Mouse (Mus musculus): ENCODE data around the gene Sprr2f. TPM values are rescaled to one million over a fixed set of nuclear protein-coding genes. Genes with fewer than 3 reads are reported as not detected.

Gene Sprr2f
- polyA plus RNA-seq (2015; fragmentation: Nextera tagmentation; extraction: Ambion mirVana), result not detected in 2 replicates

DNA sequence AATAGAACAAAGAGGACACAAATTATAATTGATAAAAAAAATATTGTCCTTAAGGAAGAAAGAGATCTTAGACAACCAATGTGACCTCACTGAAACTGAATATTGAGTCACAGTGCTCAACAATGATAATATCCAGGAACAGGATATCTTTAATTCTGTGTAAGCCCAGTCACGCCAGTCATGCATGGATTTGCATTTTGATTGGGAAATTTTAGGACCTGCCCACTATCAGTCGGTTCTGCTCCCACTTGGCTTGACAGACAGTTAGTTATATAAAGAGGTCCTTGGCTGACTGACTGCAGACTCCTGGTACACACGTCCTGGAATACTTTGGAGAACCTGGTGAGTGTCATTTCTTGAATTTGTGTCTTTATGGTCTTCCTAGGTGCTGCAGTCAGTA, at the start of gene Sprr2f:
TSS of gene Sprr2f (plus strand) at position 301 of the 400 bp plus-strand sequence.
- no peaks in the 10 kb centered on the region for H3K9me3 ChIP-seq (replicated peaks; ENCODE audit: control insufficient read depth, low read length)
- no peak within 1 kb of the TSS for H3K27ac ChIP-seq (ENCODE audit: low read length)
- H3K27me3 ChIP-seq (ENCODE audit: control insufficient read depth, insufficient read depth, low read length), result no peaks in the 10 kb centered on the region
- no peak within 1 kb of the TSS for H3K9ac ChIP-seq (ENCODE audit: low read length)
- no peak within 1 kb of the TSS for H3K4me2 ChIP-seq (ENCODE audit: low read depth, low read length)
- H3K4me1 ChIP-seq (ENCODE audit: control insufficient read depth, insufficient read depth, low read length), result no peaks in the 10 kb centered on the region
- H3K4me3 ChIP-seq (replicated peaks; ENCODE audit: low read length), result no peak within 1 kb of the TSS
- no peaks in the 10 kb centered on the region for H3K36me3 ChIP-seq (ENCODE audit: control insufficient read depth, insufficient read depth, low read length)
- WGBS, result 60% methylated on average over 3 of the region's 3 CpGs
- ATAC-seq (ENCODE audit: insufficient read depth, low FRiP score), result no peak

DNA sequence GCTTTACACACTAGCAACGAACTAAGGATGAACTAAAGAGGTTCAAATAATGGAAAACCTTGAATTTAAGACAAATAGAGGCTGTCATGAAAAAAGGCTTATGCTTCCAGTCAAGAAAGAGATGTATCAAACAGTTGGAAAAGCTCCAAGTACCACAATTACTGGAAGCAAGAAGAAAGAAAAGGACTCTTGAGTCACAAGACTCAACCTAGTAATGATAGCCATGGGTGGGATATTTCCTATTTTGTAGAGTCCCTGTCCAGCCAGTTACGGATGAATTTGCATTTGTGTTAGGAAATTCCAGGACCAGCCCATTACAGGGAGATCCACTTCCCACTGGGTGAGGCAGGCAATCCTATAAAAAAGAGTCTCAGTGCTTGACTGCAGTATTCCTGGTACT, 48.7 kb upstream of the Sprr2f start, which contains the start of gene Sprr2b:
TSS of gene Sprr2b (plus strand) at position 301 of the 400 bp plus-strand sequence.
- no peak within 1 kb of the TSS for H3K9ac ChIP-seq (ENCODE audit: low read length)
- no peaks in the 10 kb centered on the region for H3K27me3 ChIP-seq (ENCODE audit: control insufficient read depth, insufficient read depth, low read length)
- no peaks in the 10 kb centered on the region for H3K9me3 ChIP-seq (replicated peaks; ENCODE audit: control insufficient read depth, low read length)
- H3K4me1 ChIP-seq (ENCODE audit: control insufficient read depth, insufficient read depth, low read length), result no peaks in the 10 kb centered on the region
- ATAC-seq (ENCODE audit: insufficient read depth, low FRiP score), result no peak
- 79% methylated on average over 2 of the region's 2 CpGs for WGBS
- H3K4me2 ChIP-seq (ENCODE audit: low read depth, low read length), result no peak within 1 kb of the TSS
- H3K27ac ChIP-seq (ENCODE audit: low read length), result no peak within 1 kb of the TSS
- no peaks in the 10 kb centered on the region for H3K36me3 ChIP-seq (ENCODE audit: control insufficient read depth, insufficient read depth, low read length)
- H3K4me3 ChIP-seq (replicated peaks; ENCODE audit: low read length), result no peak within 1 kb of the TSS

DNA sequence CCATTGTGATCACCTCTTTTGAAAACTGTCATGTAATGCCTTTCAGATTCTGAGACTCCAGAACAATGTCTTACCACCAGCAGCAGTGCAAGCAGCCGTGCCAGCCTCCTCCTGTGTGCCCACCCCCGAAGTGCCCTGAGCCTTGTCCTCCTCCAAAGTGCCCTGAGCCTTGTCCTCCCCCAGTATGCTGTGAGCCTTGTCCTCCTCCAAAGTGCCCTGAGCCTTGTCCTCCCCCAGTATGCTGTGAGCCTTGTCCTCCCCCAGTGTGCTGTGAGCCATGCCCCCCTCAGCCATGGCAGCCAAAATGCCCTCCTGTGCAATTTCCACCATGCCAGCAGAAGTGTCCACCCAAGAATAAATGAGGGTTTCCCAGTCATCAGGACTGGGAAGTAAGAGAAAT, 47.6 kb upstream of the Sprr2f start:
- Histone ChIP-seq H3K4me2 (ENCODE audit: low read depth, low read length) (no peak overlapping the region), H3K4me1 (ENCODE audit: control insufficient read depth, insufficient read depth, low read length) (no peaks in the 10 kb centered on the region), H3K4me3 (replicated peaks; ENCODE audit: low read length) (no peak overlapping the region), H3K9ac (ENCODE audit: low read length) (no peak overlapping the region), H3K36me3 (ENCODE audit: control insufficient read depth, insufficient read depth, low read length) (no peaks in the 10 kb centered on the region), H3K27ac (ENCODE audit: low read length) (no peak overlapping the region), H3K9me3 (replicated peaks; ENCODE audit: control insufficient read depth, low read length) (no peaks in the 10 kb centered on the region), H3K27me3 (ENCODE audit: control insufficient read depth, insufficient read depth, low read length) (no peaks in the 10 kb centered on the region)
- no peak for ATAC-seq (ENCODE audit: insufficient read depth, low FRiP score)
- WGBS, result 76% methylated on average over 2 of the region's 2 CpGs

DNA sequence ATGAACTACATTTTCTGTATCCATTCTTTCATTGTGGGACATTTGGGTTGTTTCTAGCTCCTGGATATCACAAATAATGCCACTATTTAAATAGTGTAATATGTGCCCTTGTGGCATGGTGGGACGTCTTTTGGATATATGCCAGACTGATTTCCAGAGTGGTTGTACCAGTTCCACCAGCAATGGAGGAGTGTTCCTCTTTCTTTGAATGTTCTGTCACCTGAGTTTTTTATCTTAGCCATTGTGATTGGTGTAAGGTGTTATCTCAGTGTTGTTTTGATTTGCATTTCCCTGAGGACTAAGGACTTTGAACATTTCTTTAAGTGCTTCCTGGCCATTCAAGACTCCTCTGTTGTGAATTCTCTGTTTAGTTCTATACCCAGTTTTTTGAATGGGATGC, 28.7 kb upstream of the Sprr2f start:
- H3K9ac ChIP-seq (ENCODE audit: low read length), result no peak overlapping the region
- H3K4me2 ChIP-seq (ENCODE audit: low read depth, low read length), result no peak overlapping the region
- H3K9me3 ChIP-seq (replicated peaks; ENCODE audit: control insufficient read depth, low read length), result no peaks in the 10 kb centered on the region
- WGBS, result 50% methylated on average over 1 of the region's 1 CpGs
- H3K4me3 ChIP-seq (replicated peaks; ENCODE audit: low read length), result no peak overlapping the region
- no peak overlapping the region for H3K27ac ChIP-seq (ENCODE audit: low read length)
- no peak for ATAC-seq (ENCODE audit: insufficient read depth, low FRiP score)
- no peaks in the 10 kb centered on the region for H3K27me3 ChIP-seq (ENCODE audit: control insufficient read depth, insufficient read depth, low read length)
- H3K4me1 ChIP-seq (ENCODE audit: control insufficient read depth, insufficient read depth, low read length), result no peaks in the 10 kb centered on the region
- no peaks in the 10 kb centered on the region for H3K36me3 ChIP-seq (ENCODE audit: control insufficient read depth, insufficient read depth, low read length)

DNA sequence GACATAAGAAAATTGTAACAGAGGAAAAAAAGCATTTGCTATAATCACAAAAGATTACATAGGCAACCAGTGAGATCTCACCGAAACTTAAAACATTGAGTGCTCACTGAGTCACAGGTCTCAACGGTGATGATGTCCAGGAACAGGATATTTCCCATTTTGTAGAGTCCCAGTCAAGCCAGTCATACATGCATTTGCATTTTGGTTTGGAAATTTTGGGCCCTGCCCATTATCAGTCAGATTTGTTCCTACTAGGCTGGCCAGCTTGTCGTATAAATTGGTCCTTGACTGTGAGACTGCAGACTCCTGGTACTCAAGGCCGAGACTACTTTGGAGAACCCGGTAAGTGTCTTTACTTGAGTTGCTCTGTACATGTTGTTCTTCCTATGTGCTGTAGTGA, 26.1 kb upstream of the Sprr2f start, which contains the start of gene Sprr2d:
TSS of gene Sprr2d (plus strand) at position 301 of the 400 bp plus-strand sequence.
- no peak for ATAC-seq (ENCODE audit: insufficient read depth, low FRiP score)
- Histone ChIP-seq H3K36me3 (ENCODE audit: control insufficient read depth, insufficient read depth, low read length) (no peaks in the 10 kb centered on the region), H3K4me1 (ENCODE audit: control insufficient read depth, insufficient read depth, low read length) (no peaks in the 10 kb centered on the region), H3K27ac (ENCODE audit: low read length) (no peak within 1 kb of the TSS), H3K9ac (ENCODE audit: low read length) (no peak within 1 kb of the TSS), H3K9me3 (replicated peaks; ENCODE audit: control insufficient read depth, low read length) (no peaks in the 10 kb centered on the region), H3K4me2 (ENCODE audit: low read depth, low read length) (no peak within 1 kb of the TSS), H3K4me3 (replicated peaks; ENCODE audit: low read length) (no peak within 1 kb of the TSS), H3K27me3 (ENCODE audit: control insufficient read depth, insufficient read depth, low read length) (no peaks in the 10 kb centered on the region)
- 89% methylated on average over 5 of the region's 5 CpGs for WGBS

DNA sequence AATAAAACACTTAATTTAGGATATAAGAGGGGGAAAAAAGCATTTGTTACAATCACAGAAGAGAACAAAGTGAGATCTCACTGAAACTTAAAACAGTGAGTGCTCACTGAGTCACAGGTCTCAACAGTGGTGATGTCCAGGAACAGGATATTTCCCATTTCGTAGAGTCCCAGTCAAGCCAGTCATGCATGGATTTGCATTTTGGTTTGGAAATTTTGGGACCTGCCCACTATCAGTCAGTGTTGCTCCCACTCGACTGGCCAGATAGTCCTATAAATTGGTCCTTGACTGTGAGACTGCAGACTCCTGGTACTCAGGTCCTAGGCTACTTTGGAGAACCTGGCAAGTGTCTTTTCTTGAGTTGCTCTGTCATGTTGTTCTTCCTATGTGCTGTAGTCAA, 13.1 kb upstream of the Sprr2f start, which contains the start of gene Sprr2e:
TSS of gene Sprr2e (plus strand) at position 301 of the 400 bp plus-strand sequence.
- Histone ChIP-seq H3K4me1 (ENCODE audit: control insufficient read depth, insufficient read depth, low read length) (no peaks in the 10 kb centered on the region), H3K27me3 (ENCODE audit: control insufficient read depth, insufficient read depth, low read length) (no peaks in the 10 kb centered on the region), H3K4me2 (ENCODE audit: low read depth, low read length) (no peak within 1 kb of the TSS), H3K27ac (ENCODE audit: low read length) (no peak within 1 kb of the TSS), H3K9me3 (replicated peaks; ENCODE audit: control insufficient read depth, low read length) (no peaks in the 10 kb centered on the region), H3K4me3 (replicated peaks; ENCODE audit: low read length) (no peak within 1 kb of the TSS), H3K9ac (ENCODE audit: low read length) (no peak within 1 kb of the TSS), H3K36me3 (ENCODE audit: control insufficient read depth, insufficient read depth, low read length) (no peaks in the 10 kb centered on the region)
- ATAC-seq (ENCODE audit: insufficient read depth, low FRiP score), result no peak
- WGBS, result 87% methylated on average over 2 of the region's 2 CpGs

DNA sequence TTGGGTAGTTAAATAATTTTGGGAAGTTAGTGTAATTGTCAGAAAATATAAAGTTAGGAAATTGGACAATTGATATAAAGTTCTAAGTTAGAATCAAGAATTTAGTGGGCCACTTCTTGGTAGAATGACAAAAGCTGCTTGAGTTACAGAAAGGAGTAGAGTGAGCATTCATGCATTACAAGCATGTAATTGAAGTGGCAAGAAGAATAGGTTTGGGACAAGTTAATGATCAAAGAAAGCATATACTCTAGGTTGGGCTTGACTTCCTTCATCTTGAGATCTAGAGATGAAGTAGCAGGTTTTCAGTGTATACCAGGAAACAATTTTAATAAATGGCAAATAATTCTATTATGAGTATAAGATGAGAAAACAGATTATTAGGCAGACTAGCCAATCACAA, 3.4 kb upstream of the Sprr2f start:
- no peaks in the 10 kb centered on the region for H3K36me3 ChIP-seq (ENCODE audit: control insufficient read depth, insufficient read depth, low read length)
- no peaks in the 10 kb centered on the region for H3K27me3 ChIP-seq (ENCODE audit: control insufficient read depth, insufficient read depth, low read length)
- H3K9ac ChIP-seq (ENCODE audit: low read length), result no peak overlapping the region
- H3K9me3 ChIP-seq (replicated peaks; ENCODE audit: control insufficient read depth, low read length), result no peaks in the 10 kb centered on the region
- ATAC-seq (ENCODE audit: insufficient read depth, low FRiP score), result no peak
- no peaks in the 10 kb centered on the region for H3K4me1 ChIP-seq (ENCODE audit: control insufficient read depth, insufficient read depth, low read length)
- H3K27ac ChIP-seq (ENCODE audit: low read length), result no peak overlapping the region
- no peak overlapping the region for H3K4me2 ChIP-seq (ENCODE audit: low read depth, low read length)
- H3K4me3 ChIP-seq (replicated peaks; ENCODE audit: low read length), result no peak overlapping the region

DNA sequence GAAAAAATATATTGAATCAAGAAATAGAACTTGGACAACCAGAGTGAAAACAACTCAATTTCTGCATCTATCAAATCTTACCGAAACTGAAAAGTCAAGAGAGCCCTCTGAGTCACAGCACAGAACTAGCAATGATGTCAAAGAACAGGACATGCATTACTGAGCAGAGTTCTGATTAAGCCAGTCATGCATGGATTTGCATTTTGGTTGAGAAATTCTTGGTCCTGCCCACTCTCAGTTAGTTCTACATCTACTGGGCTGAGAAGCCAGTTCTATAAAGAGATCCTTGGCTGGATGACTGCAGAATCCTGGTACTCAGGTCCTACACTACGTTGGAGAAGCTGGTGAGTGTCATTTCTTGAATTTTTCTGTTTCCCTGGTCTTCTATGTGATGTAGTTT, 8.6 kb downstream of the Sprr2f start:
- no peak for ATAC-seq (ENCODE audit: insufficient read depth, low FRiP score)
- Histone ChIP-seq H3K4me1 (ENCODE audit: control insufficient read depth, insufficient read depth, low read length) (no peaks in the 10 kb centered on the region), H3K4me2 (ENCODE audit: low read depth, low read length) (no peak overlapping the region), H3K9ac (ENCODE audit: low read length) (no peak overlapping the region), H3K4me3 (replicated peaks; ENCODE audit: low read length) (no peak overlapping the region), H3K36me3 (ENCODE audit: control insufficient read depth, insufficient read depth, low read length) (no peaks in the 10 kb centered on the region), H3K27ac (ENCODE audit: low read length) (no peak overlapping the region), H3K27me3 (ENCODE audit: control insufficient read depth, insufficient read depth, low read length) (no peaks in the 10 kb centered on the region), H3K9me3 (replicated peaks; ENCODE audit: control insufficient read depth, low read length) (no peaks in the 10 kb centered on the region)
- 84% methylated on average over 2 of the region's 2 CpGs for WGBS

DNA sequence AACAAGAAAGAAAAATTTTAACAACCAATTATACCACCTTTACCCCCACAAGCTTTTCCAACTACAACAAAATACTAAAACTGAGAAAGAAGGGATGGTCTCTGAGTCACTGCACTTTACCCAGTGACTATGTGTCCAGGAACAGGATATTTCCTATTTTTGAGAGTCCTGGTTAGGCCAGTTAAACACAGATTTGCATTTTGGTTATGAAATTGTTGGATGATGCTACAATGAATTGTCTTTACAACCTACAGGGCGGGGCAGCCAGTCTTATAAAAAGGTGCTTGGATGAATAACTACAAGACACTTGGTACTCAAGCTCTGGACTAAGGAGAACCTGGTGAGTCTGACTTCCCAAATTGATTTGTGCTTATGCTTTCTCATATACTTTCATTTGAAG, 20.4 kb downstream of the Sprr2f start, which contains the start of gene Sprr2h:
TSS of gene Sprr2h (plus strand) at position 301 of the 400 bp plus-strand sequence.
- no peak for ATAC-seq (ENCODE audit: insufficient read depth, low FRiP score)
- 84% methylated on average over 1 of the region's 1 CpGs for WGBS

DNA sequence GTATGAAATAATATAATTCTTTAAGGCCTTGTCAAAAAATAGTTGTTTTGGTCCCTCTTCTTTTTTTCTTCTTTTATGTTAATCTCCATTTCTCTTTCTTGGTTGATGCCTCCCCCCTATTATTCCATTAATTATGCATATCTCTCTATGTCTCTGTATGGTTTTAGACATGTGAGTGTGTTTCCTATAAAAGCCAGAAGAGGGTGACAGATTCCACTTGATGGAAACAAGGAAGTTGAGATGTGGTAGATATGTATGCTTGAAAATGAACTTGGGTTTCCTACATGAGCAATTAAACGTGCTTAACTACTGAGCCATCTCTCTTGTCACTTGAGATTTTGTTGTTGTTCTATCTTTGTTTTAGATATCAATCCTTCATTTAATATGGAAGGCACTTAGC, 29.3 kb downstream of the Sprr2f start:
- Histone ChIP-seq H3K36me3 (ENCODE audit: control insufficient read depth, insufficient read depth, low read length) (no peaks in the 10 kb centered on the region), H3K27ac (ENCODE audit: low read length) (no peak overlapping the region), H3K4me1 (ENCODE audit: control insufficient read depth, insufficient read depth, low read length) (no peaks in the 10 kb centered on the region), H3K9ac (ENCODE audit: low read length) (no peak overlapping the region), H3K9me3 (replicated peaks; ENCODE audit: control insufficient read depth, low read length) (no peaks in the 10 kb centered on the region), H3K4me2 (ENCODE audit: low read depth, low read length) (no peak overlapping the region), H3K4me3 (replicated peaks; ENCODE audit: low read length) (no peak overlapping the region), H3K27me3 (ENCODE audit: control insufficient read depth, insufficient read depth, low read length) (no peaks in the 10 kb centered on the region)
- ATAC-seq (ENCODE audit: insufficient read depth, low FRiP score), result no peak
- WGBS, result 49% methylated on average over 1 of the region's 1 CpGs

More for the DNA sequence above, 20.4 kb downstream of the Sprr2f start, which contains the start of gene Sprr2h:
- H3K9me3 ChIP-seq (replicated peaks; ENCODE audit: control insufficient read depth, low read length), result no peaks in the 10 kb centered on the region
- no peak within 1 kb of the TSS for H3K9ac ChIP-seq (ENCODE audit: low read length)
- H3K4me2 ChIP-seq (ENCODE audit: low read depth, low read length), result no peak within 1 kb of the TSS
- H3K27me3 ChIP-seq (ENCODE audit: control insufficient read depth, insufficient read depth, low read length), result no peaks in the 10 kb centered on the region
- no peaks in the 10 kb centered on the region for H3K36me3 ChIP-seq (ENCODE audit: control insufficient read depth, insufficient read depth, low read length)
- no peaks in the 10 kb centered on the region for H3K4me1 ChIP-seq (ENCODE audit: control insufficient read depth, insufficient read depth, low read length)
- no peak within 1 kb of the TSS for H3K27ac ChIP-seq (ENCODE audit: low read length)
- no peak within 1 kb of the TSS for H3K4me3 ChIP-seq (replicated peaks; ENCODE audit: low read length)

All from stomach, embryonic 16.5 days (tissue).